Mouse (Mus musculus) liver, postnatal 0 days (tissue): ENCODE results near the gene Shld1. TPM values are rescaled to one million over a fixed set of nuclear protein-coding genes. Genes with fewer than 3 reads are reported as not detected.

Source experiments
- ATAC-seq: fragments of 200-750 bp; cut with Nextera tagmentation; 2 replicates; pipeline ENCODE4 v1.8.0; 2017; ENCODE audit warnings: mild to moderate bottlenecking, moderate library complexity
- DNase-seq: peaks from one replicate; pipeline ENCODE4 v3.0.0-alpha.2; 2016
- H3K27ac ChIP-seq: fragments of 300-500 bp; sonication (generic); 2 replicates; pipeline ENCODE4 v1.5.1; 2014; ENCODE audit warnings: antibody characterized with exemption, moderate library complexity, mild to moderate bottlenecking, low read depth
- H3K27me3 ChIP-seq: fragments of 300-500 bp; sonication (generic); 2 replicates; pipeline ENCODE4 v1.6.1; 2014; ENCODE audit warnings: low read length, control low read depth, mixed read lengths; ENCODE audit not compliant: insufficient read depth
- H3K36me3 ChIP-seq: fragments of 300-500 bp; sonication (generic); replicated peaks from 2 replicates; pipeline ENCODE4 v1.6.1; 2014; ENCODE audit warnings: mild to moderate bottlenecking, control low read depth, low read length, moderate library complexity, mixed read lengths; ENCODE audit not compliant: insufficient read depth
- H3K4me1 ChIP-seq: fragments of 300-500 bp; sonication (generic); 2 replicates; pipeline ENCODE4 v1.6.1; 2014; ENCODE audit warnings: antibody characterized with exemption, mild to moderate bottlenecking, control low read depth; ENCODE audit not compliant: insufficient read depth
- H3K4me2 ChIP-seq: fragments of 300-500 bp; sonication (generic); 2 replicates; pipeline ENCODE4 v1.6.1; 2014; ENCODE audit warnings: low read depth, mild to moderate bottlenecking, low read length, moderate library complexity, mixed read lengths
- H3K4me3 ChIP-seq: fragments of 300-500 bp; sonication (generic); 2 replicates; pipeline ENCODE4 v1.5.1; 2014; ENCODE audit warnings: low read depth, low read length
- H3K9ac ChIP-seq: fragments of 300-500 bp; sonication (generic); replicated peaks from 2 replicates; pipeline ENCODE4 v1.6.1; 2014; ENCODE audit warnings: mild to moderate bottlenecking, moderate library complexity
- H3K9me3 ChIP-seq: fragments of 300-500 bp; sonication (generic); 2 replicates; pipeline ENCODE4 v1.6.1; 2016; ENCODE audit warnings: mild to moderate bottlenecking, control low read depth, low read length, mixed read lengths
- CTCF ChIP-seq: sonication (generic); IDR thresholded peaks from 2 replicates; pipeline ENCODE4 v1.5.1; 2016; ENCODE audit warnings: antibody characterized with exemption, low read depth
- EP300 ChIP-seq: IDR thresholded peaks from 2 replicates; pipeline ENCODE4 v1.6.1; 2016; ENCODE audit warnings: antibody characterized with exemption, low read depth, mild to moderate bottlenecking
- WGBS: fragments of 180-500 bp; shearing (Covaris S2); extraction: QIAGEN DNeasy Blood & Tissue Kit; methylation state at CpG from one replicate; pipeline ENCODE4 v1.1.7; 2014; ENCODE audit not compliant: insufficient replicate concordance; 5-methylcytosine and 5-hydroxymethylcytosine counted together
- polyA plus RNA-seq: library from polyadenylated mRNA; unstranded; fragments of >200 nt; fragmentation: Nextera tagmentation; extraction: Ambion mirVana; gene quantifications from 2 replicates; pipeline ENCODE4 v1.2.1, GENCODE M21; 2015

The Shld1 gene
- polyA plus RNA-seq, 1 experiment from 2014 or later: 9.5 TPM

- H3K4me3 ChIP-seq: no peak overlapping the region
- H3K27me3 ChIP-seq: no peaks in the 10 kb centered on the region
- H3K9ac ChIP-seq: no peak overlapping the region
- H3K4me1 ChIP-seq: no peaks in the 10 kb centered on the region
- no peak for ATAC-seq
- H3K36me3 ChIP-seq: no peaks in the 10 kb centered on the region
- 74% methylated on average over 7 of the region's 7 CpGs for WGBS
- DNase-seq: no peak
- H3K4me2 ChIP-seq: no peak overlapping the region
- TF ChIP-seq EP300: no peak
- TF ChIP-seq CTCF: no peak
- no peak overlapping the region for H3K27ac ChIP-seq
- no peaks in the 10 kb centered on the region for H3K9me3 ChIP-seq
Measured at GRCm38 (mm10) chr2:132794204-132794586, 107.5 kb downstream of the Shld1 start.

Other genes starting within 250 kb of the Shld1 start
- 65.0 and 65.8 TPM in 2 replicates for gene Gpcpd1, start 99.2 kb upstream of the Shld1 start, polyA plus RNA-seq
- 0.09 TPM in 1 of 2 replicates, not detected in the other for gene Chgb, start 94.3 kb downstream of the Shld1 start, polyA plus RNA-seq
- 17.3 TPM in 2 replicates for gene Trmt6, start 129.1 kb downstream of the Shld1 start, polyA plus RNA-seq
- gene Mcm8, start 129.2 kb downstream of the Shld1 start, polyA plus RNA-seq: 2.1 and 2.9 TPM in 2 replicates
- gene Crls1, start 159.7 kb downstream of the Shld1 start, polyA plus RNA-seq: 18.9 and 20.4 TPM in 2 replicates
- 0.97 and 1.2 TPM in 2 replicates for gene Lrrn4, start 194.0 kb downstream of the Shld1 start, polyA plus RNA-seq